Mouse (Mus musculus) mouse embryonic stem cell (cell line): Measurements from ENCODE around the gene Sec16b.

Experiments
- in situ Hi-C, 2 experiments: fragments of 300-500 bp; cut with MboI; formaldehyde crosslinking; loops; 1 replicate in 1 of 2; 3 replicates in 1 of 2; pipeline ENCODE4 v1.14.3; 2019 to 2020; ENCODE audit warnings: low sequenced_read_pairs in 2 of 2, low pct_unique_long_range_greater_than_20kb in 1 of 2, mixed read lengths in 1 of 2; ENCODE audit not compliant: unreplicated experiment in 1 of 2

The Sec16b gene

DNA sequence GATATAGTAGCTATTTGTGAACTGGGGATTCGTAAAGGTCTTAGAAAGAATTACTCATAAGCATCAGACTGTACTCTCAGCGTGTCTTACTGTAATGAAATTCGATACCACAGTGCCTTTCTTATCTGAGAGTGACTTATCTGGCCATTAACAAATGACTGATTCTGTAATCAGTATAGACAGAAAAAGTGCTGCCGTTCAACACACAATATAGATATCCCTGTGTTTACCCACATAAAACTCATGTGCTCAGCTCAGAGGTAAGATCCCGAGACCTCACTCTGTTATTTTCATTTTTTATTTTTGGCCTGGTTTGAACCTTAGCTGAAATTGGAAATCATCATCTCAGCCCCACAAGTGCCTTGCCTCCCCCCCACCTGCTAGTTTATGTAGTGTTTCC lies 98.0 kb downstream of the Sec16b start:
- in situ Hi-C loops, result no loop called here
